Mouse (Mus musculus) layer of hippocampus, adult 2 months (tissue): ENCODE results near the gene Hipk4. TPM values are rescaled to one million over a fixed set of nuclear protein-coding genes. Genes with fewer than 3 reads are reported as not detected.

Experiments
- DNase-seq, 2 experiments: peaks; one replicate each; pipeline ENCODE4 v3.0.0; 2022; ENCODE audit warnings: low spot score in 2 of 2
- H3K27ac ChIP-seq: fragments of 200-600 bp; 2 replicates; pipeline ENCODE4 v1.8.1; 2022
- H3K4me3 ChIP-seq: fragments of 200-600 bp; 2 replicates; pipeline ENCODE4 v1.8.1; 2022; ENCODE audit warnings: mild to moderate bottlenecking
- CTCF ChIP-seq: fragments of 200-600 bp; conservative IDR thresholded peaks from 2 replicates; pipeline ENCODE4 v1.8.1; 2022; ENCODE audit warnings: antibody characterized with exemption, mild to moderate bottlenecking, moderate library complexity
- total RNA-seq, 2 experiments: library from RNA; stranded (reverse); gene quantifications; 2 replicates each; pipeline ENCODE4 v1.2.3; 2021

Hipk4 gene
- total RNA-seq, 2 experiments from 2014 or later = 0.15 TPM; not detected in 1

DNA sequence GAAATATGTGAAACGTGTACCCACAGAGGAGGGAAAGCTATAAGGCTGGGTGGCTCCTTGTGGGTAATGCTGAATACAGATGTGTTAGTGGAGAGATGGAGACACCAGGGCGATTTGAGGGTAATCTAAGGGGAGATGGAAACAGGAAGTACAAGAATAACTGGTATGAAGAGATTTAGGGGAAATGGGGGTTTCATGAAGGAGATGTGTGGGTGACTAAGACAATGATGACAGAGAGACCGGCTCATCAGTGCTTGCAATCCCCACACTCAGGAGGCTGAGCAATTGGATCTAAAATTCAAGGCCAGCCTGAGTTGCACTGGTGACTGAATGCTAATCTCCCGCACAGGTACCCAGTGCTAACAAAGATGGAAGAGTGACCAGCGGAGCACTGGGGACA is 29.0 kb downstream of the Hipk4 start:
- peak overlapping the region; percentile 90 for H3K27ac ChIP-seq
- no peak for TF ChIP-seq CTCF
- peak overlapping the region; percentile 79 for H3K4me3 ChIP-seq
- no peak for DNase-seq

DNA sequence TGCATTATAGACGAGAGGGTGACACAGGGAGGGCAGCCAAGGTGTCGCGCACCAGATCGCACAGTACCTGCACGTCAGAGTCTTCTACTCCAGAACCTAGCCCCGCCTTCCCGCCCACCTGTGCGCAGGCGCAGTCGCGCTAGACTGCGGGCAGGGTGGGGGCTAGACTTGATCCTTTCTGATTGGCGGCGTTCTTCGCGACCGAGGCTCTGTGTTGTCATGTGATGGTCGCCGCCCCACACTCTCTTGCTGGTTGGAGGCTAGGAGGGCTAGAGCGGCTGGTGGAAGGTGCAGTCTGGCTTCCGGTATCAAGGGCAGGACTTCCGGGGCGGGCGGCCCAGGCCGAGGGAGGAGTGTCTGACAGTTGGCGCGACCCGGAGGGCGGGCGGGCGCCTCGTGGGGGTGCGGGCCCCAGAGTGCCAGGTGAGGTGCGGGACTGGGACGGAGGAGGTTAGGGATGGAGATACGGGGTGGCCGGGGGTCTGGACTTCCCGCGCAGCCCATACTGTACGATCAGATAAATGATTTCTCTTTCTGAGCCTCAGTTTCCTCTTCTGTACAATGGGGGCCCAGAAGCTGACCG is 30.0 kb downstream of the Hipk4 start, which contains the start of the genes Pld3 and 2310022A10Rik:
Gene Pld3, minus strand, starts transcription at position 288 of the 583 bp plus-strand sequence.
Gene 2310022A10Rik, plus strand, starts transcription at position 303 of the 583 bp plus-strand sequence.
- Histone ChIP-seq H3K27ac (peak within 1 kb of the TSS; percentile 90), H3K4me3 (peak within 1 kb of the TSS; percentile 79)
- peak; percentile 97 to 99 for DNase-seq
- no peak for TF ChIP-seq CTCF

DNA sequence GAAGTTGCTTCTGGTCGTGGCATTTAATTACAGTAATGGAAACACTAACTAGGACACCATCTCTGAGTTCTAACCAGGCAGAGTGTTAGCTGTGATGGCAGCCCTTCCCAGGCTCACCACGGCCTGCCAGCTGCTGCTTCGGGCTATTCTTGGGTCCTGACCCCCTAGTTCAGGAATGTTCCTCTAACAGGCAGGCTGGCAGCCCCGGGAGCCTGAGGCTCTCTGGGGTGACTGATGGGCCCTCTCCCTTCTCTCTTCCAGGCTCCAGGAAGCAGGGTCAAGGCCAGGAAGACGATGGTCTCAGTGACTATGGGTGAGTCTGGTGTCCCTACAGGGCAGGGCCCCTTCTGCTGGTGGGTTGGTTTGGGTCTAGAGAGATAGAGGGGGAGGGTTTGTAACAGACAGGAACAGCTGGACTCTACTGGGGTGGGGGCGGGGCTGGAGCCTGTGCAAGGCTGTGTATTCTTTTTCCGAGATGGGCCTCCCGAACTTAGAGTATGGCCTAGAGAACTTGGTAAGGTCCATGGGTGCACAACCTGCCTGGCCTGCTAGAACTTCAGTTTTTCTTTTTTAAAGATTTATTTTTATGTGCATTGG is 37.3 kb downstream of the Hipk4 start:
- no peak for DNase-seq
- Histone ChIP-seq H3K4me3 (no peak overlapping the region), H3K27ac (no peak overlapping the region)
- no peak for TF ChIP-seq CTCF

DNA sequence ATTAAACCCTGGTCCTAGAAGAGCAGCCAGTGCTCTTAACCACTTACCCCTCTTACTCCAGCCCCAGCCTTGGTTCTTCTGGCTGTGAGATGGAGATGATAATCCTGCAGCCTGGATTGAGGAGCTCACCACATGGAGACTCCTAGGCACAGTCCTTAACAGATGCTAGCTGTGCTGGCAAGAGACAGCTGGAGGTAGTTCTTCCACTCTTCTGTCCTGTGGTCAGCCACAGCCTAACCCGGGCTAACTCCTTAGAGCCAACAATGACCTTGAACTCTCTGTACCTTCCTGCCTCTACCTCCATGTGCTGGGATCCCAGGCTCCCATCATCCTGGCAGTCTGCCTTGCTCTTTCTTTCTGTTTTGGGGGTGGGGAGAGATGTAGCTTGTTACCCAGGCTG is 37.9 kb downstream of the Hipk4 start:
- H3K4me3 ChIP-seq = no peak overlapping the region
- no peak for TF ChIP-seq CTCF
- no peak for DNase-seq
- H3K27ac ChIP-seq = no peak overlapping the region

DNA sequence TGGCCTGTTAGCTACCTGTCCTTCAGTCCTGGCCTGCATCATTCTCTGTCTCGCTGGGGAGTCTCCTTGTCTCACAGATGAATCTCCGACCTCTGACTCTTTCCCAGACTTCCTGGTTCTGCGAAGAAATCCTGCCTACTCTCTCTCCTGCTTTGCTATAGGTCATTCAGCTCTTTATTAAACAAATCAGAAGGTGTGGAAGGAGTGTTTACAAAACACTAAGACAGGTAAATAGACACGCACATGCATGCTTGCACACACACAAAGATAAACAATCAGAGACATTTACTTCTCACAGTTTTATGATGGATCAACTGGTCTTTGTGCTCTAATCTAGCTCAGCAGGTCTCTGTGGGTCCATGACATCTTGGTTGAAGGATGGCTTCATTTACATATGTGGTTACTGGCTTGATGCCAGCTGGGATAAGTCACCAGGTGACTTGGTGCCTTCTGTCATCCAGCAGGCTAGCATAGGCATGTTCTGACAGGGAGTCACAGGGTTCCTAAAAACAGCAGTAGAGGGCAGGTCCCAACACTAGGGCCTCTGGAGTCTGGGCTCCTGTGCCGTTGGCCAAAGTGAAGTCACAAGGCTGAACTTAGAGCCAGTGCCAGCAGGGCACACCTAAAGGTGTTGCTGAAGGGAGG is 46.6 kb downstream of the Hipk4 start:
- Histone ChIP-seq H3K27ac (no peak overlapping the region), H3K4me3 (no peak overlapping the region)
- no peak for TF ChIP-seq CTCF
- DNase-seq = no peak

DNA sequence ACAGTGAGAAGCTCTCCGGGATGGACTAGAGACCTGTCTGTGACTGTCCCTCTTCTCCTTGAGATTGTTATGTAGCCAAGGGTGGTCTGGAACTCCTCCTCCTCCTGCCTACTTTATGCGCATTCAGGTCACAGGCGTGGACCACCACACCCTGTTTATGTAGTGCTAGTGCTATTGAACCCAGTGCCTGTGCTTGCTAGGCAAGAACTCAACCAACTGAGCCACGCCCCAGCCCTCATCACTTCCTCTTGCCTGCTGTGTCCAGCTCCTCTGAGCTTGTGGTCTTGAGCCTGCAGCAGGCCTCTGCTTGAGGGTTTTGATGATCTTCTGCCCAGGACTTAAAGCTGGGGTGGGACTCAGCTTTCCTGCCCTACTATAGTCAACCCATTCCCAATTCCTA is 49.1 kb downstream of the Hipk4 start:
- no peak for DNase-seq
- H3K27ac ChIP-seq = no peak overlapping the region
- no peak overlapping the region for H3K4me3 ChIP-seq
- no peak for TF ChIP-seq CTCF

DNA sequence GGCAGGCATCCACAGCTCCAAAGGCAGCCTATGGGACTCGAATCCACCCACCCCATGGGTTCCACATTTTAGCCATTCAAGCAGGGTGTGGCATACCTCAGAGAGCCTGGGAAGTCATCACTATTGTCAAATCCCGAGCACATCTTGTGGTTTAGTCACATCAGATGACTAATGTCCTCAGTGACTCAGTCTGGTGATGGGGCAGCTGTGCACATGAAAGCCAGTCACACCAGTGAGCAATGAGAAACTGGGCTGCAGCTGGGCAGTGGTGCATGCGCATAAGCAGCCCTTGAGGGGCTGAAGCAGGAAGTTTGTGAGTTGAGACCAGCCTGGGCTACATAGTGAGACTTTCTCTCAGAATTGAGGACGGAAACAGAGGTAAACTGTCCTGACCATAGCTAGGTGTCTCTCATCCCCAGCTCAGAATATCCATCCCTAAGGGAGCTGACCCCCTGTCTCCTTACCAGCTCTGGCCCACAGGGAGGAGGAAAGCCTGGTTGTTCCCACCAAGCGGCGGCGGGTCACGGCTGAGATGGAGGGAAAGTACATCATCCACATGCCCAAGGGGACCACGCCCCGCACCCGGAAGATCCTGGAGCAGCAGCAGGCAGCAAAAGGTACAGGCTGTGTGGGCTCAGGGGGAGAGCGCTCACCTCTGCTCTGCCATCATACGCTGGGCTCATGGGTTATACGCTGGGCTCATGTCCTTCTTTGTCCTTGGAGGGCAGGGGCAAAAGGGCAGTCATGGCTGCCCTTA is 51.2 kb downstream of the Hipk4 start:
- no peak for DNase-seq
- no peak overlapping the region for H3K27ac ChIP-seq
- no peak for TF ChIP-seq CTCF
- H3K4me3 ChIP-seq = no peak overlapping the region

DNA sequence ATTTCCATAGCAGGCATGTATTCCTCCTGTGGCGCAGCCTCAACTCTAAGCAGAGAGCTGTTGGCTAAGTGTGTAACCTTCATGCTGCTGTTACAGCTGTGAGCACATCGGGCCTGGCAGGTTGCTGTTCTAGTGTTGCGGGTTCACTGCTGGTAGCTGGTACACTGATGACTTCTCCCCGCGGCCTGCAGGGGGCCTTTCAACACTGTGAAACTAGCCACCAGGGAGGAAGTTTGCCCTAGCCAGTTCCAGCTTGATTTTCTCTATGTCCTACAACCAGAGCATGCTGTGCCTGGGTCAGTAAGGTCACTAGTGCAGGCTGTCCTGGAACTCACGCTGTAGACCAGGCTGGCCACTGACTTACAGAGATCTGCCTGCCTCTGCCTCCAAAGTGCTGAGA is 53.8 kb downstream of the Hipk4 start:
- TF ChIP-seq CTCF = peak; percentile 81
- no peak overlapping the region for H3K4me3 ChIP-seq
- no peak overlapping the region for H3K27ac ChIP-seq
- peak in 1 of 2 experiments; percentile 50 for DNase-seq

DNA sequence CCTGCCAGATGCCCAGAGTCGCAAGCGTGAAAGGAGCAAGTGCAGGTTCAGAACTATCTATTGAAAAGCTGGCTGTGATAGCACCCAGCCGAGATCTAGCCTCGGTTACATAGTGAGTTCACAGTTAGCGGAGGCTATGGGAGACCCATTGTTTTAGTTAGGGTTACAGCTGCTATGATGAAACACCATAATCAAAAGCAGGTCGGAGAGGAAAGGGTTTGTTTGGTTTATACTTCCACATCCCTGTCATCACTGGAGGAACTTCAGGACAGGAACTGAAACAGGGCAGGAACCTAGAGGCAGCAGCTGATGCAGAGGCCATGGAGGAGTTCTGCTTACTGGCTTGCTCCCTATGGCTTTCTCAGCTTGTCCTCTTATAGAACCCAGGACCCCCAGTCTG is 54.5 kb downstream of the Hipk4 start:
- DNase-seq = no peak

DNA sequence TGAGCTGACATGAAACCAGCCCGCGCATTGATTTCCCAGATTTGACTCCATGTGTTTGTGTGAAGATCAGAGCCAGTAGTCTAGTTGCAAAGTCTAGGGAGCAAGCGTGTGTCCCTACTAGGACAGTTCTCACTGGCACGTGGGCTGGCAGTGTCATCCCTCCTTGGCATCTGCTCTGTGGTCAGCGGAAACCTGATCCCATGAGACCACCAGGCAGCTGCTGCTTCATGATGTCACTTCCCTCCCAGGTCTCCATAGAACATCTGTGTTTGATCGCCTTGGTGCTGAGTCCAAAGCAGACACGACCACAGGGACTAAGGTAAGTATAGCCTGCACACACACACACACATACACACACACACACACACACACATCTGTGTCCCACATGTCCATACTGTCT is 55.4 kb downstream of the Hipk4 start:
- DNase-seq = no peak
- TF ChIP-seq CTCF = no peak
- H3K27ac ChIP-seq = no peak overlapping the region
- no peak overlapping the region for H3K4me3 ChIP-seq

More for the DNA sequence above, 54.5 kb downstream of the Hipk4 start:
- H3K4me3 ChIP-seq = no peak overlapping the region
- TF ChIP-seq CTCF = no peak
- no peak overlapping the region for H3K27ac ChIP-seq

DNA sequence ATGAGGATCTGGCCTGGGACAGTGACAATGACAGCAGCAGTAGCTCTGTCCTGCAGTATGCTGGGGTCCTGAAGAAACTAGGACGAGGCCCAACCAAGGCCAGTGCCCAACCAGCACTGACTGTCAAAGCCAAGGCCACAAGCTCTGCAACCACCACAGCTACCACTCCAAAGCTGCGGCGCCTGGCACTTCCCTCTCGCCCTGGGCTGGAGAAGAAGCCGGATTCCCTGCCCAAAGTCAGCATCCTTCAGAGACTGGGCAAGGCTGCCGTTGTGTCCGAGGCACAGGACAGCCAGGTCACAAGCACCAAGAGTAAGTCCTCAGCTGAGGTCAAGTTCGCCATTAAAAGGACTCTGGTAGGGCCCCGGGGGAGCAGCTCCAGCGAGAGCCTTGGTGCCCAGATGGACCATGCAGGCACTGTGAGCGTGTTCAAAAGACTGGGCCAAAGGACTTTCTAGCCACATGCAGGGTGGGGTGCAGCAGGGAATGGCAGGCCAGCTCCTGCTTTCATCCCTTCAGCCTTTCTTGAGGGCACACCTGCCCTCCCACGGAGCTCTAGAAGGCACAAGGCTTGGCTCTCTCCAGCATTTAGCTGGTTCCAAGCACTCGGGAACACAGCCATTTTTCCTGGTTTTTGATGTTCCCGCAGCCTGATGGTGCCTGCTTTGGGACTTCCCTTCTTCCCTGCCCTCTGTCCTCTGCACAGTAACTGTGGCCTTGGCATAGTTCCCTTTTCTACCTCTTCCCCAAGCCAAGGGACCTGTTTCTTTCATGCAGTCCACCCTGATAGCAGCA is 57.5 kb downstream of the Hipk4 start:
- TF ChIP-seq CTCF = no peak
- H3K27ac ChIP-seq = no peak overlapping the region
- no peak overlapping the region for H3K4me3 ChIP-seq
- no peak for DNase-seq

Other genes starting within 250 kb of the Hipk4 start
- 10 to 100 TPM; 54.5 to 54.8 TPM for gene Ltbp4, start 185.6 kb upstream of the Hipk4 start, total RNA-seq
- gene Shkbp1, start 167.2 kb upstream of the Hipk4 start, total RNA-seq = 10 to 100 TPM; 29.4 to 42.9 TPM
- not detected for gene Gm20479, start 165.8 kb upstream of the Hipk4 start, total RNA-seq
- 100 to 1,000 TPM; 147 TPM for gene Sptbn4, start 75.6 kb upstream of the Hipk4 start, total RNA-seq
- gene Blvrb, start 75.3 kb upstream of the Hipk4 start, total RNA-seq = 10 to 100 TPM; 17.5 to 18.1 TPM
- 1 to 10 TPM; 3.3 to 3.8 TPM for gene Sertad3, start 49.5 kb upstream of the Hipk4 start, total RNA-seq
- 10 to 100 TPM in 1 of 2 experiments, 1 to 10 TPM in 1; 6.3 to 10.8 TPM for gene Sertad1, start 36.4 kb upstream of the Hipk4 start, total RNA-seq
- gene Prx, start 23.9 kb upstream of the Hipk4 start, total RNA-seq = under 1 TPM; 0.38 to 0.39 TPM
- gene Pld3, start 30.0 kb downstream of the Hipk4 start, total RNA-seq = 100 to 1,000 TPM; 573 to 583 TPM
- gene 2310022A10Rik, start 30.0 kb downstream of the Hipk4 start, total RNA-seq = 10 to 100 TPM; 25.5 to 25.6 TPM
- gene Akt2, start 68.3 kb downstream of the Hipk4 start, total RNA-seq = 10 to 100 TPM; 87.0 to 99.1 TPM
- 10 to 100 TPM; 42.6 to 47.5 TPM for gene Ttc9b, start 130.6 kb downstream of the Hipk4 start, total RNA-seq
- gene Map3k10, start 151.3 kb downstream of the Hipk4 start, total RNA-seq = 100 to 1,000 TPM; 180 TPM
- gene Zfp607b, start 166.1 kb downstream of the Hipk4 start, total RNA-seq = 10 to 100 TPM in 1 of 2 experiments, 1 to 10 TPM in 1; 10.0 TPM
- 10 to 100 TPM; 37.5 to 38.6 TPM for gene Zfp60, start 208.1 kb downstream of the Hipk4 start, total RNA-seq